Mouse (Mus musculus): Measurements from ENCODE around the gene Srsf12. TPM values are rescaled to one million over a fixed set of nuclear protein-coding genes. Genes with fewer than 3 reads are reported as not detected.

The Srsf12 gene
- 6.2 and 6.7 TPM in 2 replicates for polyA plus RNA-seq (2015; fragmentation: Nextera tagmentation; extraction: Ambion mirVana)

- peak; percentile 83 for ATAC-seq
- no peak within 1 kb of the TSS for H3K27ac ChIP-seq
These were observed at the start of gene Srsf12 for GRCm38 (mm10) chr4:33208881-33209841. Gene Srsf12 (plus strand): TSS chr4:33208991.

GRCm38 (mm10) chr4:33183477-33183876, 25.3 kb upstream of the Srsf12 start:
- no peaks in the 10 kb centered on the region for H3K27me3 ChIP-seq (replicated peaks)
- no peak for ATAC-seq
- no peak overlapping the region for H3K27ac ChIP-seq
- H3K4me2 ChIP-seq (replicated peaks), result no peak overlapping the region
- H3K9me3 ChIP-seq, result no peaks in the 10 kb centered on the region
- no peak overlapping the region for H3K4me3 ChIP-seq (replicated peaks)
- no peaks in the 10 kb centered on the region for H3K36me3 ChIP-seq
- whole genome bisulfite sequencing, result 73% methylated on average over 5 of the region's 5 CpGs
- 0 out of 2 replicates have a peak, but pooled peaks cover 4% of the 10 kb centered on the region for H3K4me1 ChIP-seq (replicated peaks)
- H3K9ac ChIP-seq, result no peak overlapping the region

More at GRCm38 (mm10) chr4:33208881-33209841, at the start of gene Srsf12:
- H3K4me1 ChIP-seq (replicated peaks), result peaks cover 11% of the 10 kb centered on the region; the same call in 1 of the 2 replicates
- H3K4me2 ChIP-seq (replicated peaks), result peak within 1 kb of the TSS; percentile 99
- H3K36me3 ChIP-seq, result no peaks in the 10 kb centered on the region
- no peaks in the 10 kb centered on the region for H3K9me3 ChIP-seq
- 2% methylated on average over 64 of the region's 65 CpGs for WGBS
- H3K4me3 ChIP-seq (replicated peaks), result peak within 1 kb of the TSS; percentile 64
- H3K27me3 ChIP-seq (replicated peaks), result no peaks in the 10 kb centered on the region
- H3K9ac ChIP-seq, result peak within 1 kb of the TSS; percentile 68

- peak; percentile 25 for ATAC-seq
These were observed 20.6 kb upstream of the Srsf12 start for GRCm38 (mm10) chr4:33188164-33188563.

GRCm38 (mm10) chr4:33188781-33189734, 19.7 kb upstream of the Srsf12 start:
- H3K9me3 ChIP-seq, result no peaks in the 10 kb centered on the region
- peak overlapping the region; percentile 68 for H3K4me3 ChIP-seq (replicated peaks)
- peak; percentile 93 for ATAC-seq
- peak overlapping the region; percentile 95 for H3K4me2 ChIP-seq (replicated peaks)
- H3K9ac ChIP-seq, result peak overlapping the region; percentile 62
- peaks cover 10% of the 10 kb centered on the region; the same call in 1 of the 2 replicates for H3K4me1 ChIP-seq (replicated peaks)
- WGBS, result under 1% methylated on average over 123 of the region's 123 CpGs
- no peaks in the 10 kb centered on the region for H3K36me3 ChIP-seq
- H3K27ac ChIP-seq, result peak overlapping the region; percentile 85
- no peaks in the 10 kb centered on the region for H3K27me3 ChIP-seq (replicated peaks)

More at GRCm38 (mm10) chr4:33188164-33188563, 20.6 kb upstream of the Srsf12 start:
- no peak overlapping the region for H3K27ac ChIP-seq
- H3K4me1 ChIP-seq (replicated peaks), result peaks cover 10% of the 10 kb centered on the region; the same call in 1 of the 2 replicates
- WGBS, result 17% methylated on average over 9 of the region's 9 CpGs
- no peak overlapping the region for H3K9ac ChIP-seq
- peak overlapping the region; percentile 68; the same call in 1 of the 2 replicates for H3K4me3 ChIP-seq (replicated peaks)
- H3K27me3 ChIP-seq (replicated peaks), result no peaks in the 10 kb centered on the region
- peak overlapping the region; percentile 95 for H3K4me2 ChIP-seq (replicated peaks)
- H3K36me3 ChIP-seq, result no peaks in the 10 kb centered on the region
- H3K9me3 ChIP-seq, result no peaks in the 10 kb centered on the region

- Histone ChIP-seq H3K9me3 (no peaks in the 10 kb centered on the region), H3K27ac (peak within 1 kb of the TSS; percentile 85), H3K27me3 (replicated peaks) (no peaks in the 10 kb centered on the region), H3K36me3 (no peaks in the 10 kb centered on the region), H3K4me1 (replicated peaks) (peaks cover 10% of the 10 kb centered on the region; the same call in 1 of the 2 replicates), H3K4me3 (replicated peaks) (peak within 1 kb of the TSS; percentile 68), H3K4me2 (replicated peaks) (peak within 1 kb of the TSS; percentile 95), H3K9ac (peak within 1 kb of the TSS; percentile 62)
- ATAC-seq, result no peak
- 13% methylated on average over 6 of the region's 6 CpGs for WGBS
These were observed 19.1 kb upstream of the Srsf12 start, which contains the start of gene Pm20d2 for GRCm38 (mm10) chr4:33189735-33190036. Gene Pm20d2 (minus strand): TSS chr4:33189737.

GRCm38 (mm10) chr4:33198117-33198516, 10.7 kb upstream of the Srsf12 start:
- no peak for ATAC-seq
- no peak overlapping the region for H3K4me2 ChIP-seq (replicated peaks)
- 19% methylated on average over 2 of the region's 2 CpGs for WGBS

GRCm38 (mm10) chr4:33204682-33205081, 4.1 kb upstream of the Srsf12 start:
- ATAC-seq, result no peak; the same call in 1 of the 2 replicates
- Histone ChIP-seq H3K9ac (no peak overlapping the region), H3K27ac (no peak overlapping the region), H3K27me3 (replicated peaks) (no peaks in the 10 kb centered on the region), H3K4me3 (replicated peaks) (no peak overlapping the region), H3K9me3 (no peaks in the 10 kb centered on the region), H3K4me2 (replicated peaks) (no peak overlapping the region), H3K36me3 (no peaks in the 10 kb centered on the region), H3K4me1 (replicated peaks) (peaks cover 9% of the 10 kb centered on the region; the same call in 1 of the 2 replicates)
- WGBS, result 14% methylated on average over 4 of the region's 4 CpGs

More at GRCm38 (mm10) chr4:33198117-33198516, 10.7 kb upstream of the Srsf12 start:
- no peaks in the 10 kb centered on the region for H3K27me3 ChIP-seq (replicated peaks)
- no peak overlapping the region for H3K4me3 ChIP-seq (replicated peaks)
- no peaks in the 10 kb centered on the region for H3K36me3 ChIP-seq
- H3K9me3 ChIP-seq, result no peaks in the 10 kb centered on the region
- no peak overlapping the region for H3K27ac ChIP-seq
- no peaks in the 10 kb centered on the region for H3K4me1 ChIP-seq (replicated peaks)
- H3K9ac ChIP-seq, result no peak overlapping the region

GRCm38 (mm10) chr4:33207551-33207950, 1.2 kb upstream of the Srsf12 start:
- no peaks in the 10 kb centered on the region for H3K27me3 ChIP-seq (replicated peaks)
- H3K4me1 ChIP-seq (replicated peaks), result peaks cover 11% of the 10 kb centered on the region; the same call in 1 of the 2 replicates
- no peaks in the 10 kb centered on the region for H3K9me3 ChIP-seq
- WGBS, result 66% methylated on average over 2 of the region's 2 CpGs
- ATAC-seq, result no peak
- H3K9ac ChIP-seq, result no peak overlapping the region
- H3K27ac ChIP-seq, result no peak overlapping the region
- no peak overlapping the region for H3K4me2 ChIP-seq (replicated peaks)
- H3K36me3 ChIP-seq, result no peaks in the 10 kb centered on the region
- no peak overlapping the region for H3K4me3 ChIP-seq (replicated peaks)

- no peaks in the 10 kb centered on the region for H3K9me3 ChIP-seq
These were observed 13.1 kb downstream of the Srsf12 start for GRCm38 (mm10) chr4:33221847-33222246.

GRCm38 (mm10) chr4:33224003-33224675, 15.3 kb downstream of the Srsf12 start:
- 42% methylated on average over 7 of the region's 7 CpGs for WGBS

More at GRCm38 (mm10) chr4:33221847-33222246, 13.1 kb downstream of the Srsf12 start:
- no peak for ATAC-seq
- H3K9ac ChIP-seq, result no peak overlapping the region
- no peak overlapping the region for H3K4me2 ChIP-seq (replicated peaks)
- no peaks in the 10 kb centered on the region for H3K4me1 ChIP-seq (replicated peaks)
- H3K36me3 ChIP-seq, result no peaks in the 10 kb centered on the region
- H3K27ac ChIP-seq, result no peak overlapping the region
- 29% methylated on average over 1 of the region's 1 CpGs for WGBS
- no peak overlapping the region for H3K4me3 ChIP-seq (replicated peaks)
- H3K27me3 ChIP-seq (replicated peaks), result no peaks in the 10 kb centered on the region

GRCm38 (mm10) chr4:33227164-33227563, 18.4 kb downstream of the Srsf12 start:
- no peak overlapping the region for H3K4me2 ChIP-seq (replicated peaks)
- H3K27ac ChIP-seq, result no peak overlapping the region
- no peaks in the 10 kb centered on the region for H3K27me3 ChIP-seq (replicated peaks)
- ATAC-seq, result no peak
- no peak overlapping the region for H3K9ac ChIP-seq
- no peaks in the 10 kb centered on the region for H3K9me3 ChIP-seq
- no peaks in the 10 kb centered on the region for H3K36me3 ChIP-seq
- no peak overlapping the region for H3K4me3 ChIP-seq (replicated peaks)
- WGBS, result 85% methylated on average over 7 of the region's 7 CpGs
- no peaks in the 10 kb centered on the region for H3K4me1 ChIP-seq (replicated peaks)

More at GRCm38 (mm10) chr4:33224003-33224675, 15.3 kb downstream of the Srsf12 start:
- H3K9ac ChIP-seq, result no peak overlapping the region
- H3K9me3 ChIP-seq, result no peaks in the 10 kb centered on the region
- ATAC-seq, result peak; percentile 28; the same call in 1 of the 2 replicates
- H3K27ac ChIP-seq, result no peak overlapping the region
- no peaks in the 10 kb centered on the region for H3K36me3 ChIP-seq
- H3K4me2 ChIP-seq (replicated peaks), result no peak overlapping the region
- no peaks in the 10 kb centered on the region for H3K4me1 ChIP-seq (replicated peaks)
- H3K27me3 ChIP-seq (replicated peaks), result no peaks in the 10 kb centered on the region
- no peak overlapping the region for H3K4me3 ChIP-seq (replicated peaks)
